Mouse (Mus musculus): ENCODE data around the gene Ptprf. TPM values are rescaled to one million over a fixed set of nuclear protein-coding genes. Genes with fewer than 3 reads are reported as not detected.

The Ptprf gene
- polyA plus RNA-seq (2012; rRNA removed) (85.0 and 108 TPM in 2 replicates), polyA plus RNA-seq (2014; fragmentation: Nextera tagmentation; extraction: Ambion mirVana) (71.9 and 78.1 TPM in 2 replicates)

- Histone ChIP-seq H3K9ac (ENCODE audit: low read depth, low read length, severe bottlenecking) (peak within 1 kb of the TSS; percentile 93), H3K36me3 (ENCODE audit: control insufficient read depth, insufficient read depth, low read length) (peaks cover 10% of the 10 kb centered on the region), H3K4me2 (replicated peaks; ENCODE audit: low read depth, low read length, severe bottlenecking) (peak within 1 kb of the TSS; percentile 73), H3K9me3 (ENCODE audit: control insufficient read depth, low read length) (no peaks in the 10 kb centered on the region), H3K4me3 (replicated peaks; ENCODE audit: low read length) (peak within 1 kb of the TSS; percentile 86), H3K27ac (replicated peaks; ENCODE audit: low read depth, low read length) (peak within 1 kb of the TSS; percentile 88), H3K4me1 (ENCODE audit: control insufficient read depth, insufficient read depth, low read length) (peaks cover 20% of the 10 kb centered on the region), H3K27me3 (ENCODE audit: control insufficient read depth, insufficient read depth, low read length) (no peaks in the 10 kb centered on the region)
- no peak for TF ChIP-seq POLR2A (IDR thresholded peaks at IDR 0.05; ENCODE audit: borderline replicate concordance, extremely low read depth, insufficient read depth, insufficient read length)
- WGBS, result 7% methylated on average over 5 of the region's 50 CpGs
- peak; percentile 71 for ATAC-seq (ENCODE audit: low FRiP score, low read depth)
- peak; percentile 71 for DNase-seq (ENCODE audit: low spot score)
These were observed at the start of gene Ptprf for GRCm38 (mm10) chr4:118291231-118291630. Gene Ptprf, minus strand, starts transcription at chr4:118291405.

- DNase-seq (ENCODE audit: low spot score) (peak; percentile 61), ATAC-seq (ENCODE audit: low FRiP score, low read depth) (no peak)
- H3K9ac ChIP-seq (ENCODE audit: low read depth, low read length, severe bottlenecking), result no peak overlapping the region
These were observed 45.5 kb upstream of the Ptprf start for GRCm38 (mm10) chr4:118336658-118337057.

GRCm38 (mm10) chr4:118335991-118336390 lies 44.8 kb upstream of the Ptprf start:
- H3K27me3 ChIP-seq (ENCODE audit: control insufficient read depth, insufficient read depth, low read length), result no peaks in the 10 kb centered on the region
- ATAC-seq (ENCODE audit: low FRiP score, low read depth) (no peak), DNase-seq (ENCODE audit: low spot score) (no peak)
- no peaks in the 10 kb centered on the region for H3K36me3 ChIP-seq (ENCODE audit: control insufficient read depth, insufficient read depth, low read length)
- no peak overlapping the region for H3K9ac ChIP-seq (ENCODE audit: low read depth, low read length, severe bottlenecking)
- no peak overlapping the region for H3K4me3 ChIP-seq (replicated peaks; ENCODE audit: low read length)
- no peaks in the 10 kb centered on the region for H3K9me3 ChIP-seq (ENCODE audit: control insufficient read depth, low read length)
- H3K27ac ChIP-seq (replicated peaks; ENCODE audit: low read depth, low read length), result no peak overlapping the region
- 79% methylated on average over 4 of the region's 4 CpGs for WGBS
- TF ChIP-seq POLR2A (IDR thresholded peaks at IDR 0.05; ENCODE audit: borderline replicate concordance, extremely low read depth, insufficient read depth, insufficient read length), result no peak
- H3K4me2 ChIP-seq (replicated peaks; ENCODE audit: low read depth, low read length, severe bottlenecking), result no peak overlapping the region
- H3K4me1 ChIP-seq (ENCODE audit: control insufficient read depth, insufficient read depth, low read length), result no peaks in the 10 kb centered on the region

More at GRCm38 (mm10) chr4:118336658-118337057, 45.5 kb upstream of the Ptprf start:
- Histone ChIP-seq H3K27ac (replicated peaks; ENCODE audit: low read depth, low read length) (no peak overlapping the region), H3K4me3 (replicated peaks; ENCODE audit: low read length) (no peak overlapping the region), H3K9me3 (ENCODE audit: control insufficient read depth, low read length) (no peaks in the 10 kb centered on the region), H3K4me2 (replicated peaks; ENCODE audit: low read depth, low read length, severe bottlenecking) (no peak overlapping the region), H3K27me3 (ENCODE audit: control insufficient read depth, insufficient read depth, low read length) (no peaks in the 10 kb centered on the region), H3K4me1 (ENCODE audit: control insufficient read depth, insufficient read depth, low read length) (no peaks in the 10 kb centered on the region), H3K36me3 (ENCODE audit: control insufficient read depth, insufficient read depth, low read length) (no peaks in the 10 kb centered on the region)
- WGBS, result 14% methylated on average over 7 of the region's 7 CpGs
- no peak for TF ChIP-seq POLR2A (IDR thresholded peaks at IDR 0.05; ENCODE audit: borderline replicate concordance, extremely low read depth, insufficient read depth, insufficient read length)

- Histone ChIP-seq H3K4me1 (ENCODE audit: control insufficient read depth, insufficient read depth, low read length) (peaks cover 3% of the 10 kb centered on the region; the same call in 1 of the 2 replicates), H3K9me3 (ENCODE audit: control insufficient read depth, low read length) (no peaks in the 10 kb centered on the region), H3K27ac (replicated peaks; ENCODE audit: low read depth, low read length) (no peak overlapping the region), H3K27me3 (ENCODE audit: control insufficient read depth, insufficient read depth, low read length) (no peaks in the 10 kb centered on the region), H3K4me3 (replicated peaks; ENCODE audit: low read length) (no peak overlapping the region), H3K9ac (ENCODE audit: low read depth, low read length, severe bottlenecking) (no peak overlapping the region), H3K4me2 (replicated peaks; ENCODE audit: low read depth, low read length, severe bottlenecking) (no peak overlapping the region), H3K36me3 (ENCODE audit: control insufficient read depth, insufficient read depth, low read length) (no peaks in the 10 kb centered on the region)
- ATAC-seq (ENCODE audit: low FRiP score, low read depth) (no peak), DNase-seq (ENCODE audit: low spot score) (no peak)
- TF ChIP-seq POLR2A (IDR thresholded peaks at IDR 0.05; ENCODE audit: borderline replicate concordance, extremely low read depth, insufficient read depth, insufficient read length), result no peak
- WGBS, result 57% methylated on average over 4 of the region's 4 CpGs
These were observed 40.6 kb upstream of the Ptprf start for GRCm38 (mm10) chr4:118331777-118332176.

- 10% methylated on average over 7 of the region's 7 CpGs for WGBS
These were observed 35.3 kb upstream of the Ptprf start for GRCm38 (mm10) chr4:118326476-118326875.

More at GRCm38 (mm10) chr4:118326476-118326875, 35.3 kb upstream of the Ptprf start:
- H3K27me3 ChIP-seq (ENCODE audit: control insufficient read depth, insufficient read depth, low read length), result no peaks in the 10 kb centered on the region
- H3K27ac ChIP-seq (replicated peaks; ENCODE audit: low read depth, low read length), result peak overlapping the region; percentile 48; the same call in 1 of the 2 replicates
- H3K36me3 ChIP-seq (ENCODE audit: control insufficient read depth, insufficient read depth, low read length), result no peaks in the 10 kb centered on the region
- TF ChIP-seq POLR2A (IDR thresholded peaks at IDR 0.05; ENCODE audit: borderline replicate concordance, extremely low read depth, insufficient read depth, insufficient read length), result no peak
- H3K4me3 ChIP-seq (replicated peaks; ENCODE audit: low read length), result no peak overlapping the region
- no peak overlapping the region for H3K4me2 ChIP-seq (replicated peaks; ENCODE audit: low read depth, low read length, severe bottlenecking)
- H3K4me1 ChIP-seq (ENCODE audit: control insufficient read depth, insufficient read depth, low read length), result peaks cover 8% of the 10 kb centered on the region
- H3K9ac ChIP-seq (ENCODE audit: low read depth, low read length, severe bottlenecking), result no peak overlapping the region
- DNase-seq (ENCODE audit: low spot score), result peak; percentile 66
- H3K9me3 ChIP-seq (ENCODE audit: control insufficient read depth, low read length), result no peaks in the 10 kb centered on the region
- ATAC-seq (ENCODE audit: low FRiP score, low read depth), result peak; percentile 88
